Mouse (Mus musculus) lung, postnatal 0 days (tissue): ENCODE data around the gene Ythdf2. TPM values are rescaled to one million over a fixed set of nuclear protein-coding genes. Genes with fewer than 3 reads are reported as not detected.
A peak's percentile ranks its signal among the peaks of the same experiment; 100 is the strongest.

ENCODE experiments used
- ATAC-seq: fragments of 200-750 bp; cut with Nextera tagmentation; 2 replicates; pipeline ENCODE4 v1.8.0; 2017; ENCODE audit warnings: moderate library complexity
- DNase-seq: peaks from one replicate; pipeline ENCODE4 v3.0.0-alpha.2; 2016; ENCODE audit warnings: low spot score
- H3K27ac ChIP-seq: fragments of 300-500 bp; sonication (generic); 2 replicates; pipeline ENCODE4 v1.5.1; 2014; ENCODE audit warnings: antibody characterized with exemption, mild to moderate bottlenecking, low read length, mixed read lengths
- H3K27me3 ChIP-seq: fragments of 300-500 bp; sonication (generic); replicated peaks from 2 replicates; pipeline ENCODE4 v1.6.1; 2014; ENCODE audit warnings: low read length, mixed read lengths; ENCODE audit not compliant: insufficient read depth
- H3K36me3 ChIP-seq: fragments of 300-500 bp; sonication (generic); 2 replicates; pipeline ENCODE4 v1.6.1; 2014; ENCODE audit warnings: low read length, mixed read lengths; ENCODE audit not compliant: insufficient read depth
- H3K4me1 ChIP-seq: fragments of 300-500 bp; sonication (generic); 2 replicates; pipeline ENCODE4 v1.6.1; 2014; ENCODE audit warnings: antibody characterized with exemption, low read depth, low read length, mixed read lengths; ENCODE audit not compliant: insufficient read depth
- H3K4me2 ChIP-seq: fragments of 300-500 bp; sonication (generic); replicated peaks from 2 replicates; pipeline ENCODE4 v1.6.1; 2014; ENCODE audit warnings: low read depth, mild to moderate bottlenecking, low read length, moderate library complexity, mixed read lengths
- H3K4me3 ChIP-seq: fragments of 300-500 bp; sonication (generic); 2 replicates; pipeline ENCODE4 v1.5.1; 2014; ENCODE audit warnings: low read depth, low read length
- H3K9ac ChIP-seq: fragments of 300-500 bp; sonication (generic); replicated peaks from 2 replicates; pipeline ENCODE4 v1.6.1; 2014; ENCODE audit warnings: low read depth, mild to moderate bottlenecking
- H3K9me3 ChIP-seq: fragments of 300-500 bp; sonication (generic); 2 replicates; pipeline ENCODE4 v1.6.1; 2016; ENCODE audit warnings: low read length, mixed read lengths
- CTCF ChIP-seq: IDR thresholded peaks from 2 replicates; pipeline ENCODE4 v1.5.1; 2016; ENCODE audit warnings: antibody characterized with exemption, mild to moderate bottlenecking
- EP300 ChIP-seq: IDR thresholded peaks from 2 replicates; pipeline ENCODE4 v1.6.1; 2016; ENCODE audit warnings: antibody characterized with exemption, mild to moderate bottlenecking, control low read depth
- WGBS: fragments of 180-500 bp; shearing (Covaris S2); extraction: QIAGEN DNeasy Blood & Tissue Kit; methylation state at CpG from one replicate; pipeline ENCODE4 v1.1.7; 2014; 5-methylcytosine and 5-hydroxymethylcytosine counted together
- polyA plus RNA-seq: library from polyadenylated mRNA; unstranded; fragments of >200 nt; fragmentation: Nextera tagmentation; extraction: Ambion mirVana; gene quantifications from 2 replicates; pipeline ENCODE4 v1.2.1, GENCODE M21; 2015

Ythdf2 gene
- polyA plus RNA-seq: 55.3 and 60.4 TPM in 2 replicates

- TF ChIP-seq CTCF (peak; percentile 86), EP300 (0 out of 2 replicates have a peak, but pooled peaks have one; percentile 15)
- H3K27ac ChIP-seq: peak within 1 kb of the TSS; percentile 96
- peak within 1 kb of the TSS; percentile 93 for H3K9ac ChIP-seq
- DNase-seq (peak; percentile 98), ATAC-seq (peak; percentile 97)
- no peaks in the 10 kb centered on the region for H3K27me3 ChIP-seq
- no peaks in the 10 kb centered on the region for H3K9me3 ChIP-seq
- 2% methylated on average over 57 of the region's 78 CpGs for WGBS
- H3K4me2 ChIP-seq: peak within 1 kb of the TSS; percentile 89
- 0 out of 2 replicates have a peak, but pooled peaks cover 2% of the 10 kb centered on the region for H3K4me1 ChIP-seq
- no peaks in the 10 kb centered on the region for H3K36me3 ChIP-seq
- peak within 1 kb of the TSS; percentile 88 for H3K4me3 ChIP-seq
Measured at GRCm38 (mm10) chr4:132211953-132212734, at the start of gene Ythdf2. Gene Ythdf2, minus strand, starts transcription at chr4:132212303.

GRCm38 (mm10) chr4:132260404-132261379, 48.6 kb upstream of the Ythdf2 start:
- Histone ChIP-seq H3K9me3 (no peaks in the 10 kb centered on the region), H3K27ac (peak overlapping the region; percentile 96), H3K4me3 (peak overlapping the region; percentile 76), H3K9ac (peak overlapping the region; percentile 94), H3K36me3 (no peaks in the 10 kb centered on the region), H3K27me3 (no peaks in the 10 kb centered on the region), H3K4me2 (peak overlapping the region; percentile 85), H3K4me1 (peaks cover 11% of the 10 kb centered on the region; the same call in 1 of the 2 replicates)
- WGBS: 4% methylated on average over 31 of the region's 64 CpGs
- DNase-seq (peak; percentile 81), ATAC-seq (peak; percentile 95)
- no peak for TF ChIP-seq CTCF
- TF ChIP-seq EP300: no peak

GRCm38 (mm10) chr4:132259248-132259647, 47.1 kb upstream of the Ythdf2 start:
- H3K9ac ChIP-seq: peak overlapping the region; percentile 94; the same call in 1 of the 2 replicates
- no peaks in the 10 kb centered on the region for H3K36me3 ChIP-seq
- 64% methylated on average over 4 of the region's 4 CpGs for WGBS
- no peak overlapping the region; the same call in 1 of the 2 replicates for H3K4me2 ChIP-seq
- DNase-seq: no peak
- no peaks in the 10 kb centered on the region for H3K27me3 ChIP-seq
- ATAC-seq: no peak
- TF ChIP-seq CTCF: no peak
- TF ChIP-seq EP300: no peak
- peaks cover 11% of the 10 kb centered on the region; the same call in 1 of the 2 replicates for H3K4me1 ChIP-seq
- no peak overlapping the region for H3K4me3 ChIP-seq
- no peaks in the 10 kb centered on the region for H3K9me3 ChIP-seq
- H3K27ac ChIP-seq: no peak overlapping the region

GRCm38 (mm10) chr4:132256384-132256783, 44.3 kb upstream of the Ythdf2 start:
- no peaks in the 10 kb centered on the region for H3K9me3 ChIP-seq
- no peak overlapping the region for H3K4me2 ChIP-seq
- no peak overlapping the region for H3K27ac ChIP-seq
- peaks cover 6% of the 10 kb centered on the region; the same call in 1 of the 2 replicates for H3K4me1 ChIP-seq
- H3K27me3 ChIP-seq: no peaks in the 10 kb centered on the region
- H3K9ac ChIP-seq: no peak overlapping the region
- 85% methylated on average over 3 of the region's 3 CpGs for WGBS
- H3K4me3 ChIP-seq: no peak overlapping the region
- ATAC-seq (no peak), DNase-seq (no peak)
- no peak for TF ChIP-seq CTCF
- TF ChIP-seq EP300: no peak
- H3K36me3 ChIP-seq: 0 out of 2 replicates have a peak, but pooled peaks cover 1% of the 10 kb centered on the region

- H3K4me1 ChIP-seq: peaks cover 6% of the 10 kb centered on the region; the same call in 1 of the 2 replicates
- 81% methylated on average over 3 of the region's 3 CpGs for WGBS
- no peak for ATAC-seq
Measured at GRCm38 (mm10) chr4:132254986-132255385, 42.9 kb upstream of the Ythdf2 start.

More at GRCm38 (mm10) chr4:132254986-132255385, 42.9 kb upstream of the Ythdf2 start:
- H3K4me3 ChIP-seq: no peak overlapping the region
- peak; percentile 29 for TF ChIP-seq CTCF
- no peak for TF ChIP-seq EP300
- no peak for DNase-seq
- no peaks in the 10 kb centered on the region for H3K9me3 ChIP-seq
- no peaks in the 10 kb centered on the region for H3K27me3 ChIP-seq
- H3K36me3 ChIP-seq: peaks cover 15% of the 10 kb centered on the region; the same call in 1 of the 2 replicates
- H3K9ac ChIP-seq: no peak overlapping the region
- H3K4me2 ChIP-seq: no peak overlapping the region
- H3K27ac ChIP-seq: no peak overlapping the region
